Mouse (Mus musculus) ES-E14 (cell line): ENCODE results near the gene Tekt5.

Experiments used
- HCFC1 ChIP-seq: IDR thresholded peaks from 2 replicates; pipeline ENCODE4 v1.6.1; 2012; ENCODE audit warnings: low read length, inconsistent platforms, borderline replicate concordance; ENCODE audit not compliant: insufficient read depth
- ZC3H11A ChIP-seq: IDR thresholded peaks from 2 replicates; pipeline ENCODE4 v1.6.1; 2012; ENCODE audit warnings: low read depth, mild to moderate bottlenecking, inconsistent platforms, low read length, borderline replicate concordance

DNA sequence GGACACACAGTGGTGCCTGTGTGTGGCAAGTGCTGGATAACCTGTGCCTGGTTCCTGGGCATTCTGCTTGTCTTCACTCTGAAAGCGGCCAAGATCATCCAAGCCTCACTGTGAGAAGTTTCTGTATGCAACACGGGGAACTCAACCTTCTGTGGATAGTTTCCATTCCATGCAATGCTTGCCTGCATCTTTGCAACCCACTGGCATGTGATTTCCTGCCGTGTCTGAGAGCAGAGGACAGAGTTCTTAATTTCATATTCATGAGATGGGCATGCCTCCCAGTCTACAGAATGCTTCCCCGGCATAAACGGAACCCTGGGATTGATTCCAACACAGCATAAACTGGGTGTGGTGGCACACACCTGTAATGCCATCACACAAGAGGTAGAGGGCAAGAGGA lies 42.8 kb upstream of the Tekt5 start:
- TF ChIP-seq ZC3H11A = no peak
- no peak for TF ChIP-seq HCFC1
